Mouse (Mus musculus): Measurements from ENCODE around the gene Rab28.

- TF ChIP-seq CTCF (IDR thresholded peaks at IDR 0.05; ENCODE audit: extremely low read depth, insufficient read length, insufficient replicate concordance, low read depth, low read length): no peak
- no peak for TF ChIP-seq POLR2A (IDR thresholded peaks at IDR 0.05; ENCODE audit: low read depth, low read length)
Measured at GRCm38 (mm10) chr5:41744234-41744633, 36.3 kb upstream of the Rab28 start.

Data from small intestine, adult 2 months (tissue).